Mouse (Mus musculus) bone marrow macrophage, adult 2 months (primary cell): ENCODE data around the gene Mtfr2. TPM values are rescaled to one million over a fixed set of nuclear protein-coding genes. Genes with fewer than 3 reads are reported as not detected.

Source experiments
- H3K27ac ChIP-seq: 2 replicates; pipeline ENCODE4 v1.5.1; 2012; ENCODE audit warnings: low read depth, low read length; ENCODE audit not compliant: insufficient read depth
- H3K4me1 ChIP-seq: 2 replicates; pipeline ENCODE4 v1.6.1; 2012; ENCODE audit warnings: low read length; ENCODE audit not compliant: control insufficient read depth, insufficient read depth
- H3K4me3 ChIP-seq: 2 replicates; pipeline ENCODE4 v1.5.1; 2012; ENCODE audit warnings: mild to moderate bottlenecking, low read length, moderate library complexity; ENCODE audit not compliant: insufficient read depth
- CTCF ChIP-seq: IDR thresholded peaks from 2 replicates; pipeline ENCODE4 v1.5.1; 2012; ENCODE audit warnings: low read depth, mild to moderate bottlenecking, low read length, moderate library complexity
- POLR2A ChIP-seq: IDR thresholded peaks from 2 replicates; pipeline ENCODE4 v1.6.1; 2012; ENCODE audit warnings: mild to moderate bottlenecking, low read depth, low read length, borderline replicate concordance
- polyA plus RNA-seq: library from polyadenylated mRNA; stranded (reverse); fragments of >200 nt; gene quantifications from 2 replicates; pipeline ENCODE4 v1.2.4, GENCODE M21; 2012; ENCODE audit not compliant: missing spikeins, insufficient read depth, insufficient read length

Gene Mtfr2
- polyA plus RNA-seq, result 9.0 and 9.4 TPM in 2 replicates

DNA sequence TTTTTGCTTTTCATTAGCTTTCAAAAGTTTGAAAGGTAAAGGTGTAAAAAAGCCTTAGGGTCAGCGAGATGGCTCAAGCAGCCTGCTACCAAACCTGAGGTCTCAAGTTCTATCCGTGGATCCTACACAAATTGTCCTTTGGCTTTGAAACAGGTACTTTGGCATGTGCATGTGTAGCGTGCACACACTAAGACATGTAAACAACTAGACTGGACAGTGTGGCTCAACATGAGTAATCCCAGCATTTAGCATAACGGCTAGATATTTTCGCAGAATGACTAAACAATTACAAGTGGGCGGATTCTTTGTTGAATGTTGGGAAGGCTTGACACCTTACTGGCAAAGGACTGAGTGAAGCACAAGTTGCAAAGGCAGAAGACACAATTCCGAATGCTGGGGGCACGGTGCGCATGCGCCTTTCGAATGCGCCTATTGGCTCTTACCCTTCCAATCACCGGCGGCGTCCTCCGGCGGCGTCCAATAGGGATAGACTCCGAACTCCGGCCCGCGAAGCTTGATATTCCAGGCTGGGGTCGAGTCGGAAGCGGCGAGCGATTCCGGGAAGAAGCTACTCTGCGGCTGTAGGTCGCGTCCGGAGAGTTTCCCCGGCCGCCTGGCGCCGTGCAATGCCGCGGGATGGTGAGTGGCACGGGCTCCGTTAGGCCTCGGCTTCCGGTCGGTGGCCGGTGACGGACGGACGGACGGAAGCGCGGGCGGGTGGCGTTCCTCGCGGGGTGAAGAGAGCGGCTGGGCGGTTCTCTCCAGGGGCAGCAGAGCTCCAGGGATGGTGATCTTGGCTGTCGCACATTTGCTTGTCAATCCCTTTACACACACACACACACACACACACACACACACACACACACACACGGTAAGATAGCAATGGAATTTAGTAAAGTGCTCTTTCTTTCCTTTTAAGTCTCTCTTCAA lies at the start of gene Mtfr2:
Mtfr2 (plus strand) TSS at position 486 of the 930 bp plus-strand sequence.
- H3K4me3 ChIP-seq, result peak within 1 kb of the TSS; percentile 92
- TF ChIP-seq CTCF (no peak), POLR2A (no peak)
- peak within 1 kb of the TSS; percentile 64 for H3K27ac ChIP-seq
- peaks cover 8% of the 10 kb centered on the region for H3K4me1 ChIP-seq

- TF ChIP-seq POLR2A, result no peak
- TF ChIP-seq CTCF, result no peak
- Histone ChIP-seq H3K27ac (no peak overlapping the region), H3K4me3 (no peak overlapping the region), H3K4me1 (no peaks in the 10 kb centered on the region)
Observed at GRCm38 (mm10) chr10:20298152-20298920, 49.2 kb upstream of the Mtfr2 start.

- TF ChIP-seq POLR2A, result no peak
- TF ChIP-seq CTCF, result no peak
- Histone ChIP-seq H3K4me3 (no peak overlapping the region), H3K4me1 (no peaks in the 10 kb centered on the region), H3K27ac (no peak overlapping the region)
Observed at GRCm38 (mm10) chr10:20299114-20299513, 48.5 kb upstream of the Mtfr2 start.

GRCm38 (mm10) chr10:20310969-20311769 lies 36.4 kb upstream of the Mtfr2 start:
- H3K4me1 ChIP-seq, result peaks cover 7% of the 10 kb centered on the region
- peak overlapping the region; percentile 96 for H3K27ac ChIP-seq
- peak overlapping the region; percentile 78 for H3K4me3 ChIP-seq
- TF ChIP-seq CTCF (no peak), POLR2A (no peak)

DNA sequence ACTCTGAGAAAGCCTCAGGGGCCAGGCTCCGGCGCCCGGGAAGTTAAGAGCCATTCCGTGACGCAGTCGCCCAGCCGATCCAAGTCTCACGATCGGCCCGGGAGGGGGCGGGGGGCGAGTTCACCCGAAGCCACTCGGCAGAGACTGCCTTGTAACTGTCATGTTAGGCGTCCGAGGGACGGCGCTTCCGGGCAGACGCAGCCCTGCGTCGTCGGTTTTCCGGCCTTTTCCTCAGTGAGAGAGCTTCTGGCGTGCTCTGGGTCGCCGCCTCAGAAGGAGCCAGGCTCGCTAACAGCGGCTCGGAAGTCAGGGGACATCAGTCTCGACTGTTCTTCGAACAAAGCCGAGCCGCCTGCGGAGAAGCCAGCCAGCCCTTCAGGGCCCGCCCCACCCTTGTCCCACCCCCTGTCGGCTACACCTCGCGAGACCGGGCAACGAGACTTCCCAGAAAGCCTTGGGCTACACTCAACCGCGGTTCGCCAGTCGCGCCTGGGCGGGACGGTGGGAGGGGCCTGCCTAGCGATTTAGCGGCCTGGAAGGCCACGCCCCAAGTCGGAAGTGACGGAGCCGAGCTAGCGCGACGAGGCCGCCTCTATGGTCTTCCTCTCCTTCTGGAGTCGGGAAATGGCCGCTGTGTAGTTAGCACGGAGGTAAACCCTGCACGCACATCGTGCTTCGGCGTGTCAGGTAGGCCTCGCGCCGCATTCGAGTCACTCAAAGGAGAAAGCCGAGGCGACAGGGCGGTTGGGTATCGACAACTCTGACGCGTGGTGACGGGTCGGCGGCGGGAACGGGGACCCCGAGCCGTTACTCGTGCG lies 35.4 kb upstream of the Mtfr2 start, which contains the start of gene Bclaf1:
Bclaf1 (plus strand) TSS at position 552 of the 818 bp plus-strand sequence.
- no peak for TF ChIP-seq POLR2A
- Histone ChIP-seq H3K27ac (peak within 1 kb of the TSS; percentile 96), H3K4me3 (peak within 1 kb of the TSS; percentile 90), H3K4me1 (peaks cover 7% of the 10 kb centered on the region)

DNA sequence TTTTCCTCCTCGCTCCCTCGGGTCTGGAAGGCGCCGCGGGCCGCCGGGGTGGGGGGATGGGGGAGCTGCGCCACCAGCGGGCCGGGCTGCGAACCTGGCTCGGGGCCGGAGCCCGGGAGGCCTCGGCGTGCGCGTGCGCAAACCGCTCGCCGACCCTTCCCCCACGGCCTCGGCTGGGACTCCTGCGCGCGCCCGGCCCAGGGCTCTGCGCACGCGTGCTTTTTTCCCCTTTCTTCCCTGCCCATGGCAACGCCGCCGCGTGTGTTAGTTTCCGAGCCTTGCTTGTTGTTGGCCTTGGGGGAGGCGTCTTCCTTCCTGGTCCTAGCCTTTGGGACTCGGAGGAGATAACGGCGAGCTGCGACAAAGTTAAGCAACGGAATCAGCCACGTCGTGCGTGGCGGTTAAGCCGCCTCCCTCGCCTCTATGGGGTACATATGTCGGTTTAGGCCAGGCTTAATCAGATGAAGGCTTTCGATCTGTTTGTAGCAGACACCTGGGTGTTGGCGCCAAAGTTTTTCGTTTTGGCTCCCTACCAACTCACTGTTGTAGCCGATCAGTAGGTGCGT lies 34.8 kb upstream of the Mtfr2 start:
- no peak for TF ChIP-seq POLR2A
- no peak for TF ChIP-seq CTCF
- Histone ChIP-seq H3K4me3 (peak overlapping the region; percentile 90), H3K27ac (peak overlapping the region; percentile 95), H3K4me1 (peaks cover 7% of the 10 kb centered on the region)

- peak overlapping the region; percentile 4; the same call in 1 of the 2 replicates for H3K27ac ChIP-seq
- TF ChIP-seq CTCF (no peak), POLR2A (no peak)
- peaks cover 7% of the 10 kb centered on the region for H3K4me1 ChIP-seq
- peak overlapping the region; percentile 90 for H3K4me3 ChIP-seq
Observed at GRCm38 (mm10) chr10:20313447-20313846, 34.1 kb upstream of the Mtfr2 start.

DNA sequence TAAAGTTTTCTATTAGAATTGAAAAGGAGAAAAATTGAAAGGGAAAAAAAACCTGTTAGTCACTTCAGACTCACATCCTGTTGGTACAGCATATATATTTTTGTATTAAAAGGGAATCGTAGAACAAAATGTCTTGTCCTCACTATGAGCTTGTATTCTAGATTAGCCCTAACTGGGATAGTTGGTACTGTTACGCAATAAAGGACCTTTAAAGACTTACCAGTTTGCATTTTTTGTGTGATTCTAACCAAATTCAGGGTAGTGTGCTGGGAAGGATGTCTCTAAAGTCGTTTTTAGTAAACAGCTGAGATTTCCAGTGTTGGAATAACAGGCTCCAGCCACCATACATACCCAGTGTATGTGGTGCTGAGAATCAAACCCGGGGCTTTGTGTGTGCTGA lies 33.6 kb upstream of the Mtfr2 start:
- TF ChIP-seq POLR2A, result no peak
- TF ChIP-seq CTCF, result no peak
- Histone ChIP-seq H3K4me3 (0 out of 2 replicates have a peak overlapping the region, but pooled peaks have one; percentile 9), H3K27ac (peak overlapping the region; percentile 43; the same call in 1 of the 2 replicates), H3K4me1 (peaks cover 7% of the 10 kb centered on the region)
